Mouse (Mus musculus) kidney, adult 2 months (tissue): ENCODE results near the gene Dis3l2.

ENCODE experiments used
- CTCF ChIP-seq: fragments of 200-500 bp; conservative IDR thresholded peaks from 2 replicates; pipeline ENCODE4 v1.5.1; 2011; ENCODE audit warnings: low read depth, mild to moderate bottlenecking, control low read depth, low read length, moderate library complexity, mixed read lengths; ENCODE audit not compliant: insufficient read depth, insufficient read length
- POLR2A ChIP-seq: fragments of 200-500 bp; IDR thresholded peaks from one replicate; pipeline ENCODE4 v1.6.1; 2011; ENCODE audit warnings: low read depth, low read length, control low read depth

DNA sequence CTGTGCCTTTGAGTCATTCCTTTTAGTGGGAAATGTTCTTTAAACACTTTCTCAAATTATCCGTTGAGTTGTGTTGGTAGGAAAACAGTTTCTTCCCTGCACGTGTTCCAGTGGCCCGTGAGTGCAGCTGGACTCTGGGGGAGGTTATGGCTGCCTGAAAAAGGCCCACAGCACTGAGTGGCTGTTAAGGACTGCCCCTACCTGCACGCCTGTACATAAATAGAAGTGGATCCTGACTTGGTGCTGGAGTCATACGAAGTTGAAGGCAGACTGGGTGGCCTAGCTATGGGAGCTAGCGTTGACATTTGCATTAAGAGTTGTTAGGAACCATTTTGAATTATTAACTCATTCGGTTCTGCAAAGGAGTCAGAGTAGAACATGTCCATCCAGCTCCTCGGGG lies 49.8 kb downstream of the Dis3l2 start:
- TF ChIP-seq CTCF (no peak), POLR2A (no peak)
